Mouse (Mus musculus): ENCODE measurements around the gene Ccdc17. TPM values are rescaled to one million over a fixed set of nuclear protein-coding genes. Genes with fewer than 3 reads are reported as not detected.

Ccdc17 gene
- polyA plus RNA-seq (2015; fragmentation: Illumina TruSeq; extraction: RNeasy Lipid Tissue Mini Kit (QIAGEN cat#74804); ENCODE audit: insufficient read depth, low read depth, low replicate concordance): 8.6 TPM

GRCm38 (mm10) chr4:116596379-116596778 lies at the start of gene Ccdc17:
TSS of gene Ccdc17 (plus strand) at chr4:116596654.

GRCm38 (mm10) chr4:116555413-116556300 lies 40.8 kb upstream of the Ccdc17 start, which contains the start of gene Tmem69:
TSS of gene Tmem69 (minus strand) at chr4:116555936.

GRCm38 (mm10) chr4:116557306-116558121 lies 38.9 kb upstream of the Ccdc17 start, which contains the start of gene Gpbp1l1:
TSS of gene Gpbp1l1 (plus strand) at chr4:116557658.

DNA sequence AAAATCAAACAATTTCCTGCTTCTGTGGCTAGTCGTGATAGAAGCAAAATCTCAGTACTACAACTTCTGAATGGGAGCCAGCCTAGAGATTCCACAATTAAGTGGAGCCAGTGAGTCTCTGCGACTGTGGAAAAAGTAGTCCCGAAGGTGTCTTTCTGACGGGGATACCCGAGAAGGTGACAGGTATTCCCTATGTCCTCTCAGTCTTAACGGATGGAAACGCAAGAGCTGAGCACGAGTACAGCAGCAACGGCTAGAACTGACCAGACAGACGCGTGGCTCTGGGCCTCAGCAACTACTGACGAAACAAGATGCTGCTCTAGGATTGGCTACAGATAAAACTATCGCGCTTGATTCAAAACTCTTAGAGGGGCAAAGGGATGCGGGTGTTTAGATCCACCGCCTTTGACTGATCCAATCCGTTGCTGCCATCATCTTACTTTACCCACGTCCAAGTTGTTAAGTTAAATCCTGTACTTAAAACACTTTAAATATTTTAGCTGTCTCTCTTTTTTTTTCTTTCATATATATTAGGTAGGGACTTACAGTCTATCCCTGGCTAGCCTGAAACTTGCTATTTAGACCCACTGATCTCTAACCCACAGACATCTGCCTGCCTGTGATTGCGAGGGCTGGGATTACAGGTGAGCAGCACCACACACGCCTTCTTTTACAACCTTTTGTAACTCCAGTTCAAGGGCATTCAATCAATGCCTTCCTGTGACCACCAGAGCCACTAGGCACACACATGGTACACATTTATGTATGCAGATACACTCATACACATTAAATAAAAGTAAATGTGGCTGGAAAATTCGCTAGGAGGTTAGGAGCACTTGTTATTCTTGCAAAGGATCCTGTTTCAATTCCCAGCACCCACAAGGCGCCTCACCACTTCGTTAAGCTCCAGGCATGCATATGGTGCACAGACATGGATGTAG lies 31.5 kb downstream of the Ccdc17 start, which contains the start of gene Nasp:
Nasp (minus strand) TSS at position 220 of the 941 bp plus-strand sequence.

Other genes starting within 250 kb of the Ccdc17 start
- 6.4 TPM for gene Mast2, start 132.5 kb upstream of the Ccdc17 start, polyA plus RNA-seq (2015; fragmentation: Illumina TruSeq; extraction: RNeasy Lipid Tissue Mini Kit (QIAGEN cat#74804); ENCODE audit: insufficient read depth, low read depth, low replicate concordance)
- gene Ipp, start 89.1 kb upstream of the Ccdc17 start, polyA plus RNA-seq (2015; fragmentation: Illumina TruSeq; extraction: RNeasy Lipid Tissue Mini Kit (QIAGEN cat#74804); ENCODE audit: insufficient read depth, low read depth, low replicate concordance): 1.9 TPM
- gene Tmem69, start 40.7 kb upstream of the Ccdc17 start, polyA plus RNA-seq (2015; fragmentation: Illumina TruSeq; extraction: RNeasy Lipid Tissue Mini Kit (QIAGEN cat#74804); ENCODE audit: insufficient read depth, low read depth, low replicate concordance): 2.5 TPM
- 20.0 TPM for gene Gpbp1l1, start 39.0 kb upstream of the Ccdc17 start, polyA plus RNA-seq (2015; fragmentation: Illumina TruSeq; extraction: RNeasy Lipid Tissue Mini Kit (QIAGEN cat#74804); ENCODE audit: insufficient read depth, low read depth, low replicate concordance)
- gene Nasp, start 31.3 kb downstream of the Ccdc17 start, polyA plus RNA-seq (2015; fragmentation: Illumina TruSeq; extraction: RNeasy Lipid Tissue Mini Kit (QIAGEN cat#74804); ENCODE audit: insufficient read depth, low read depth, low replicate concordance): 8.2 TPM
- 92.0 TPM for gene Akr1a1, start 55.0 kb downstream of the Ccdc17 start, polyA plus RNA-seq (2015; fragmentation: Illumina TruSeq; extraction: RNeasy Lipid Tissue Mini Kit (QIAGEN cat#74804); ENCODE audit: insufficient read depth, low read depth, low replicate concordance)
- gene Prdx1, start 88.9 kb downstream of the Ccdc17 start, polyA plus RNA-seq (2015; fragmentation: Illumina TruSeq; extraction: RNeasy Lipid Tissue Mini Kit (QIAGEN cat#74804); ENCODE audit: insufficient read depth, low read depth, low replicate concordance): 56.7 TPM
- gene Mmachc, start 111.8 kb downstream of the Ccdc17 start, polyA plus RNA-seq (2015; fragmentation: Illumina TruSeq; extraction: RNeasy Lipid Tissue Mini Kit (QIAGEN cat#74804); ENCODE audit: insufficient read depth, low read depth, low replicate concordance): 3.9 TPM
- gene Ccdc163, start 111.9 kb downstream of the Ccdc17 start, polyA plus RNA-seq (2015; fragmentation: Illumina TruSeq; extraction: RNeasy Lipid Tissue Mini Kit (QIAGEN cat#74804); ENCODE audit: insufficient read depth, low read depth, low replicate concordance): 16.9 TPM
- 1.3 TPM for gene Tesk2, start 124.3 kb downstream of the Ccdc17 start, polyA plus RNA-seq (2015; fragmentation: Illumina TruSeq; extraction: RNeasy Lipid Tissue Mini Kit (QIAGEN cat#74804); ENCODE audit: insufficient read depth, low read depth, low replicate concordance)
- 2.9 TPM for gene Toe1, start 211.0 kb downstream of the Ccdc17 start, polyA plus RNA-seq (2015; fragmentation: Illumina TruSeq; extraction: RNeasy Lipid Tissue Mini Kit (QIAGEN cat#74804); ENCODE audit: insufficient read depth, low read depth, low replicate concordance)
- 1.1 TPM for gene Mutyh, start 211.1 kb downstream of the Ccdc17 start, polyA plus RNA-seq (2015; fragmentation: Illumina TruSeq; extraction: RNeasy Lipid Tissue Mini Kit (QIAGEN cat#74804); ENCODE audit: insufficient read depth, low read depth, low replicate concordance)
- not detected for gene Hpdl, start 225.1 kb downstream of the Ccdc17 start, polyA plus RNA-seq (2015; fragmentation: Illumina TruSeq; extraction: RNeasy Lipid Tissue Mini Kit (QIAGEN cat#74804); ENCODE audit: insufficient read depth, low read depth, low replicate concordance)